Mouse (Mus musculus): ENCODE data around the gene Kbtbd13. TPM values are rescaled to one million over a fixed set of nuclear protein-coding genes. Genes with fewer than 3 reads are reported as not detected.
A peak's percentile ranks its signal among the peaks of the same experiment; 100 is the strongest.

Kbtbd13 gene
- polyA plus RNA-seq, 1 experiment from 2014 or later, result 1.6 TPM

DNA sequence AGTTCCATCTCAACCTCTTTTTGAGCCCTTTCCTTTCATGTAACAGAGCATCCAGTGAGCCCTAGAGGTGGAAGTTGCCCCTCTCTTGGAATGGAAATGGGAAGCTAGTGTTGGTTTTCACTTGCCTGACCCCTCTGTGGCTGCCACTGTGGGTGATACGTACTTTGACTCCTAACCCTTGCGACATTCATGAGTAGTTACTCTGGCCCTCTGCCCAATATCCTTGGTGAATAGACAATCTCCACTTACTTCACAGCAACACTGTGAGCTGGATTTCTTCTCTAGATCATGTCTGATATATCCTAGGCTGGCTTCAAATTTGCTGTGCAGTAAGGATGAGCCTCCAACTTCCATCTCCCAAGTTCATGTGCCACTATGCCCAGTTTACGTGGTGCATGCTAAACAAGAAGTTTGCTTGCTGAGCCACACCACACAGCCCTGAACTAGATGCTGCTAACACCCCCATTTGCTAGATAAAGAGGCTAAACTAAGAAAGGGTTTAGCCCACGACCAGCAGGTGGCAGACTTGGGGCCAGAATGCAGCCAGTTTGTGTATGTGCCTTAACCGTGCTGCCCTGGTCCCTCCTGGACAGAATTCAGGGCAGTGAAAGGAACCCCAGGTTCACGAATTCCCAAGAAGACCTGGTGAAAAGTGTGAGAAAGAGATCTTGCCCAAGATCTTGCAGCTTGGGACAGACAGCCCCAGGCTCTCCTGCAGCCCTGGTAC lies 1.3 kb upstream of the Kbtbd13 start:
- WGBS, result 31% methylated on average over 6 of the region's 6 CpGs
- Histone ChIP-seq H3K27ac (no peak overlapping the region), H3K9me3 (no peaks in the 10 kb centered on the region), H3K9ac (no peak overlapping the region), H3K4me2 (replicated peaks) (no peak overlapping the region), H3K36me3 (no peaks in the 10 kb centered on the region), H3K4me3 (no peak overlapping the region), H3K27me3 (peaks cover 55% of the 10 kb centered on the region), H3K4me1 (peaks cover 10% of the 10 kb centered on the region)
- ATAC-seq (ENCODE audit: low FRiP score, low read depth), result no peak

- Histone ChIP-seq H3K9ac (peak overlapping the region; percentile 66), H3K4me2 (replicated peaks) (peak overlapping the region; percentile 70), H3K27me3 (peaks cover 55% of the 10 kb centered on the region), H3K4me1 (peaks cover 10% of the 10 kb centered on the region), H3K27ac (no peak overlapping the region), H3K9me3 (no peaks in the 10 kb centered on the region), H3K36me3 (no peaks in the 10 kb centered on the region), H3K4me3 (peak overlapping the region; percentile 52)
- peak; percentile 60; the same call in 1 of the 2 replicates for ATAC-seq (ENCODE audit: low FRiP score, low read depth)
- WGBS, result 18% methylated on average over 84 of the region's 96 CpGs
Measured at GRCm38 (mm10) chr9:65390752-65391612, 470 bp downstream of the Kbtbd13 start.

DNA sequence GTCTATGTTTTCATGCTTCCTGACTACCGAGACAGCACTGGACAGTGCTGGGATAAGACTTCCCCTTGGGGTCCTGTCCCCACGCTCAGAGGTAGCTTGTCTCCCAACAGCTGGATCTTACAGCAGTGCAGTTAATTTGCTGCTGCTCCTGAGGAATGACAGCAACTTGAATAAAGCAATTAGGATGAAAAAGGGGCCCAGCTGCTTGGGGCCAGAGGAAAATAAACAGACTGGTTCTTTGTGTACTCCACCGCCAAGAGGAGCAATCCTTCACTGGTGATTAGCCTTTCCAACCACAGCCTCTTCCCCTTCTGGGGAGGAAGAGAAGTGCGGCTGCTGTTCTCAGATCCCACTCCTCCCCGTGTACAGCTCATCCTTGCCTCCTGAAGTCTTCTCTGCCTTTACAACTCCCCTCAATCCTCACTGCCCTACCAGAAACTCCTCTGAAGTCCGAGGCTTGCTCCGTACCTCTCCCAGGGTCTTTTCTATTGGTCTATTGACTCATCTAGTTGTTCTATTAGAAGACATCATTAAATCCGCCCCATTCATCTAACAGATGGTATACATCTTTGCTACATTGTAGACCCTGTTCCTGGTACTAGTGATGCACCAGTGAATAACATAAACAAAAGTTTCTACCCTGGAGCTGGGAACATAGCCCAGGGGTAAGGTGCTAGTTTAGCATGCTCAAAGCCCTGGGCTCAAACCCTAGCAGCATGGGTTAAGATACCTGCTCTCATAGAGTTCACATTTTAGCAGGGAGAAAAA lies 4.9 kb downstream of the Kbtbd13 start:
- ATAC-seq (ENCODE audit: low FRiP score, low read depth), result no peak
- Histone ChIP-seq H3K27me3 (peaks cover 35% of the 10 kb centered on the region), H3K4me1 (peaks cover 8% of the 10 kb centered on the region), H3K4me2 (replicated peaks) (no peak overlapping the region), H3K4me3 (no peak overlapping the region), H3K36me3 (no peaks in the 10 kb centered on the region), H3K27ac (no peak overlapping the region), H3K9me3 (no peaks in the 10 kb centered on the region), H3K9ac (no peak overlapping the region)
- WGBS, result 14% methylated on average over 8 of the region's 8 CpGs

GRCm38 (mm10) chr9:65384276-65384675 lies 7.2 kb downstream of the Kbtbd13 start:
- Histone ChIP-seq H3K27ac (no peak overlapping the region), H3K4me3 (no peak overlapping the region), H3K4me2 (replicated peaks) (no peak overlapping the region), H3K36me3 (no peaks in the 10 kb centered on the region), H3K4me1 (no peaks in the 10 kb centered on the region), H3K9me3 (no peaks in the 10 kb centered on the region), H3K27me3 (peaks cover 12% of the 10 kb centered on the region), H3K9ac (no peak overlapping the region)
- WGBS, result 19% methylated on average over 3 of the region's 3 CpGs
- ATAC-seq (ENCODE audit: low FRiP score, low read depth), result no peak

DNA sequence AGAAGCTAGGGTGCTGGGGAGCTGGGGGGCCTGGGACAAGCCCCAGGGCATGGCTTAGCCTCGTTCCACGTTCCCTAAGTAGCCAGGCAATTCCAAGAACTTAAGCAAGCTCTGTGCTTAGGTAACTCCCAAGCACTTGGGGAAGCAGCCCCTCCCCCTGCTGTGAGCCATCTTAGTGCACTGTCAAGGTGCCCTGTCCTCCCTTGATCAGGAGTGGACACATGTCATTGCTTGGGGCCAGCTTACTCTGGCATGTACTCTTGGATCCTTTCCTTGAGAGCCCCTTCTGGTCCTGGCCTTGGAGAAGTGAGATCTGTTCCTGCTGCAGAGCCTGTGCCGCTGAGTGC lies 8.7 kb downstream of the Kbtbd13 start:
- ATAC-seq (ENCODE audit: low FRiP score, low read depth), result no peak
- WGBS, result 58% methylated on average over 3 of the region's 3 CpGs
- Histone ChIP-seq H3K27me3 (no peaks in the 10 kb centered on the region), H3K9me3 (no peaks in the 10 kb centered on the region), H3K4me3 (no peak overlapping the region), H3K4me2 (replicated peaks) (no peak overlapping the region), H3K9ac (no peak overlapping the region), H3K36me3 (peaks cover 3% of the 10 kb centered on the region; the same call in 1 of the 2 replicates), H3K4me1 (no peaks in the 10 kb centered on the region), H3K27ac (no peak overlapping the region)

- H3K4me2 ChIP-seq (replicated peaks), result no peak overlapping the region
- no peaks in the 10 kb centered on the region for H3K27me3 ChIP-seq
- no peaks in the 10 kb centered on the region for H3K4me1 ChIP-seq
- H3K27ac ChIP-seq, result no peak overlapping the region
- no peak for ATAC-seq (ENCODE audit: low FRiP score, low read depth)
- WGBS, result 72% methylated on average over 6 of the region's 6 CpGs
- H3K36me3 ChIP-seq, result peaks cover 8% of the 10 kb centered on the region; the same call in 1 of the 2 replicates
- no peak overlapping the region for H3K9ac ChIP-seq
- H3K4me3 ChIP-seq, result no peak overlapping the region
- H3K9me3 ChIP-seq, result no peaks in the 10 kb centered on the region
Measured at GRCm38 (mm10) chr9:65382031-65382750, 9.3 kb downstream of the Kbtbd13 start.

- no peak for ATAC-seq (ENCODE audit: low FRiP score, low read depth)
- peaks cover 12% of the 10 kb centered on the region; the same call in 1 of the 2 replicates for H3K36me3 ChIP-seq
- H3K9ac ChIP-seq, result no peak overlapping the region
- H3K4me3 ChIP-seq, result no peak overlapping the region
- WGBS, result 74% methylated on average over 4 of the region's 4 CpGs
- H3K27ac ChIP-seq, result no peak overlapping the region
- no peaks in the 10 kb centered on the region for H3K9me3 ChIP-seq
- no peaks in the 10 kb centered on the region for H3K27me3 ChIP-seq
- H3K4me2 ChIP-seq (replicated peaks), result no peak overlapping the region
- no peaks in the 10 kb centered on the region for H3K4me1 ChIP-seq
Measured at GRCm38 (mm10) chr9:65381017-65381590, 10.3 kb downstream of the Kbtbd13 start.

GRCm38 (mm10) chr9:65375163-65375934 lies 16.1 kb downstream of the Kbtbd13 start:
- ATAC-seq (ENCODE audit: low FRiP score, low read depth), result no peak
- 72% methylated on average over 8 of the region's 9 CpGs for WGBS

GRCm38 (mm10) chr9:65374468-65375162 lies 16.8 kb downstream of the Kbtbd13 start:
- H3K9ac ChIP-seq, result peak overlapping the region; percentile 31; the same call in 1 of the 2 replicates
- no peaks in the 10 kb centered on the region for H3K4me1 ChIP-seq
- no peak for ATAC-seq (ENCODE audit: low FRiP score, low read depth)
- H3K36me3 ChIP-seq, result peaks cover 24% of the 10 kb centered on the region
- 52% methylated on average over 5 of the region's 5 CpGs for WGBS
- H3K27ac ChIP-seq, result no peak overlapping the region
- no peaks in the 10 kb centered on the region for H3K9me3 ChIP-seq
- H3K4me3 ChIP-seq, result no peak overlapping the region
- no peaks in the 10 kb centered on the region for H3K27me3 ChIP-seq
- no peak overlapping the region for H3K4me2 ChIP-seq (replicated peaks)

More at GRCm38 (mm10) chr9:65375163-65375934, 16.1 kb downstream of the Kbtbd13 start:
- Histone ChIP-seq H3K27me3 (no peaks in the 10 kb centered on the region), H3K4me1 (no peaks in the 10 kb centered on the region), H3K36me3 (peaks cover 24% of the 10 kb centered on the region), H3K4me3 (no peak overlapping the region), H3K9me3 (no peaks in the 10 kb centered on the region), H3K9ac (peak overlapping the region; percentile 31; the same call in 1 of the 2 replicates), H3K4me2 (replicated peaks) (no peak overlapping the region), H3K27ac (no peak overlapping the region)

- Histone ChIP-seq H3K4me1 (no peaks in the 10 kb centered on the region), H3K9me3 (no peaks in the 10 kb centered on the region), H3K4me3 (no peak overlapping the region), H3K27me3 (no peaks in the 10 kb centered on the region), H3K4me2 (replicated peaks) (no peak overlapping the region), H3K27ac (no peak overlapping the region), H3K36me3 (peaks cover 19% of the 10 kb centered on the region), H3K9ac (no peak overlapping the region)
- no peak for ATAC-seq (ENCODE audit: low FRiP score, low read depth)
- WGBS, result 74% methylated on average over 4 of the region's 4 CpGs
Measured at GRCm38 (mm10) chr9:65372449-65372848, 19.0 kb downstream of the Kbtbd13 start.

Data from limb, embryonic 13.5 days (tissue).